Mouse (Mus musculus) lung, postnatal 0 days (tissue): ENCODE results near the gene Pla2g15. TPM values are rescaled to one million over a fixed set of nuclear protein-coding genes. Genes with fewer than 3 reads are reported as not detected.
A peak's percentile ranks its signal among the peaks of the same experiment; 100 is the strongest.

ENCODE experiments used
- ATAC-seq: fragments of 200-750 bp; cut with Nextera tagmentation; 2 replicates; pipeline ENCODE4 v1.8.0; 2017; ENCODE audit warnings: moderate library complexity
- DNase-seq: peaks from one replicate; pipeline ENCODE4 v3.0.0-alpha.2; 2016; ENCODE audit warnings: low spot score
- H3K27ac ChIP-seq: fragments of 300-500 bp; sonication (generic); 2 replicates; pipeline ENCODE4 v1.5.1; 2014; ENCODE audit warnings: antibody characterized with exemption, mild to moderate bottlenecking, low read length, mixed read lengths
- H3K27me3 ChIP-seq: fragments of 300-500 bp; sonication (generic); replicated peaks from 2 replicates; pipeline ENCODE4 v1.6.1; 2014; ENCODE audit warnings: low read length, mixed read lengths; ENCODE audit not compliant: insufficient read depth
- H3K36me3 ChIP-seq: fragments of 300-500 bp; sonication (generic); 2 replicates; pipeline ENCODE4 v1.6.1; 2014; ENCODE audit warnings: low read length, mixed read lengths; ENCODE audit not compliant: insufficient read depth
- H3K4me1 ChIP-seq: fragments of 300-500 bp; sonication (generic); 2 replicates; pipeline ENCODE4 v1.6.1; 2014; ENCODE audit warnings: antibody characterized with exemption, low read depth, low read length, mixed read lengths; ENCODE audit not compliant: insufficient read depth
- H3K4me2 ChIP-seq: fragments of 300-500 bp; sonication (generic); replicated peaks from 2 replicates; pipeline ENCODE4 v1.6.1; 2014; ENCODE audit warnings: low read depth, mild to moderate bottlenecking, low read length, moderate library complexity, mixed read lengths
- H3K4me3 ChIP-seq: fragments of 300-500 bp; sonication (generic); 2 replicates; pipeline ENCODE4 v1.5.1; 2014; ENCODE audit warnings: low read depth, low read length
- H3K9ac ChIP-seq: fragments of 300-500 bp; sonication (generic); replicated peaks from 2 replicates; pipeline ENCODE4 v1.6.1; 2014; ENCODE audit warnings: low read depth, mild to moderate bottlenecking
- H3K9me3 ChIP-seq: fragments of 300-500 bp; sonication (generic); 2 replicates; pipeline ENCODE4 v1.6.1; 2016; ENCODE audit warnings: low read length, mixed read lengths
- CTCF ChIP-seq: IDR thresholded peaks from 2 replicates; pipeline ENCODE4 v1.5.1; 2016; ENCODE audit warnings: antibody characterized with exemption, mild to moderate bottlenecking
- EP300 ChIP-seq: IDR thresholded peaks from 2 replicates; pipeline ENCODE4 v1.6.1; 2016; ENCODE audit warnings: antibody characterized with exemption, mild to moderate bottlenecking, control low read depth
- WGBS: fragments of 180-500 bp; shearing (Covaris S2); extraction: QIAGEN DNeasy Blood & Tissue Kit; methylation state at CpG from one replicate; pipeline ENCODE4 v1.1.7; 2014; 5-methylcytosine and 5-hydroxymethylcytosine counted together
- polyA plus RNA-seq: library from polyadenylated mRNA; unstranded; fragments of >200 nt; fragmentation: Nextera tagmentation; extraction: Ambion mirVana; gene quantifications from 2 replicates; pipeline ENCODE4 v1.2.1, GENCODE M21; 2015

Gene Pla2g15
- polyA plus RNA-seq, 1 experiment from 2014 or later, result 10.8 TPM

GRCm38 (mm10) chr8:106112041-106112440 is 38.2 kb upstream of the Pla2g15 start:
- WGBS, result 53% methylated on average over 2 of the region's 2 CpGs
- Histone ChIP-seq H3K9me3 (no peaks in the 10 kb centered on the region), H3K27me3 (no peaks in the 10 kb centered on the region), H3K27ac (no peak overlapping the region), H3K9ac (no peak overlapping the region), H3K4me1 (no peaks in the 10 kb centered on the region), H3K36me3 (peaks cover 18% of the 10 kb centered on the region; the same call in 1 of the 2 replicates), H3K4me3 (no peak overlapping the region), H3K4me2 (no peak overlapping the region)
- ATAC-seq (peak; percentile 96), DNase-seq (peak; percentile 68)
- TF ChIP-seq EP300 (peak; percentile 68), CTCF (no peak)

GRCm38 (mm10) chr8:106112514-106112913 is 37.7 kb upstream of the Pla2g15 start:
- Histone ChIP-seq H3K9me3 (no peaks in the 10 kb centered on the region), H3K9ac (no peak overlapping the region), H3K36me3 (peaks cover 18% of the 10 kb centered on the region; the same call in 1 of the 2 replicates), H3K4me2 (no peak overlapping the region), H3K4me1 (no peaks in the 10 kb centered on the region), H3K4me3 (no peak overlapping the region), H3K27ac (no peak overlapping the region), H3K27me3 (no peaks in the 10 kb centered on the region)
- TF ChIP-seq CTCF (no peak), EP300 (no peak)
- no peak for DNase-seq
- ATAC-seq, result no peak
- 83% methylated on average over 1 of the region's 1 CpGs for WGBS

- no peak overlapping the region for H3K4me2 ChIP-seq
- ATAC-seq (no peak), DNase-seq (no peak)
- H3K27me3 ChIP-seq, result no peaks in the 10 kb centered on the region
- TF ChIP-seq EP300 (no peak), CTCF (peak; percentile 75)
- H3K4me3 ChIP-seq, result no peak overlapping the region
- WGBS, result 96% methylated on average over 3 of the region's 3 CpGs
- H3K9me3 ChIP-seq, result no peaks in the 10 kb centered on the region
- no peaks in the 10 kb centered on the region for H3K4me1 ChIP-seq
- H3K9ac ChIP-seq, result no peak overlapping the region
- H3K36me3 ChIP-seq, result peaks cover 6% of the 10 kb centered on the region; the same call in 1 of the 2 replicates
- H3K27ac ChIP-seq, result no peak overlapping the region
Observed at GRCm38 (mm10) chr8:106115897-106116296, 34.3 kb upstream of the Pla2g15 start.

GRCm38 (mm10) chr8:106123443-106123842 is 26.8 kb upstream of the Pla2g15 start:
- H3K4me3 ChIP-seq, result no peak overlapping the region
- H3K36me3 ChIP-seq, result peaks cover 3% of the 10 kb centered on the region; the same call in 1 of the 2 replicates
- no peaks in the 10 kb centered on the region for H3K27me3 ChIP-seq
- no peak for ATAC-seq
- H3K4me2 ChIP-seq, result no peak overlapping the region
- H3K9me3 ChIP-seq, result no peaks in the 10 kb centered on the region
- no peak overlapping the region for H3K9ac ChIP-seq
- H3K4me1 ChIP-seq, result no peaks in the 10 kb centered on the region
- H3K27ac ChIP-seq, result no peak overlapping the region
- no peak for DNase-seq
- TF ChIP-seq EP300, result no peak
- TF ChIP-seq CTCF, result no peak; the same call in 1 of the 2 replicates
- 76% methylated on average over 3 of the region's 3 CpGs for WGBS

- Histone ChIP-seq H3K9me3 (no peaks in the 10 kb centered on the region), H3K27me3 (no peaks in the 10 kb centered on the region), H3K4me3 (no peak overlapping the region), H3K4me2 (no peak overlapping the region), H3K27ac (no peak overlapping the region), H3K9ac (no peak overlapping the region), H3K36me3 (peaks cover 4% of the 10 kb centered on the region; the same call in 1 of the 2 replicates), H3K4me1 (no peaks in the 10 kb centered on the region)
- 94% methylated on average over 1 of the region's 1 CpGs for WGBS
- ATAC-seq (no peak), DNase-seq (no peak)
- TF ChIP-seq EP300 (no peak), CTCF (no peak)
Observed at GRCm38 (mm10) chr8:106126055-106126454, 24.1 kb upstream of the Pla2g15 start.

GRCm38 (mm10) chr8:106127054-106127453 is 23.1 kb upstream of the Pla2g15 start:
- Histone ChIP-seq H3K9me3 (no peaks in the 10 kb centered on the region), H3K9ac (no peak overlapping the region), H3K27me3 (no peaks in the 10 kb centered on the region), H3K4me3 (no peak overlapping the region), H3K36me3 (peaks cover 9% of the 10 kb centered on the region; the same call in 1 of the 2 replicates), H3K4me2 (no peak overlapping the region), H3K27ac (no peak overlapping the region), H3K4me1 (no peaks in the 10 kb centered on the region)
- peak; percentile 89 for ATAC-seq
- peak; percentile 78 for DNase-seq
- TF ChIP-seq CTCF (peak; percentile 54), EP300 (peak; percentile 92)
- 58% methylated on average over 3 of the region's 3 CpGs for WGBS

GRCm38 (mm10) chr8:106127882-106128410 is 22.3 kb upstream of the Pla2g15 start:
- Histone ChIP-seq H3K9ac (no peak overlapping the region), H3K27ac (no peak overlapping the region), H3K4me2 (no peak overlapping the region), H3K36me3 (peaks cover 18% of the 10 kb centered on the region), H3K4me3 (no peak overlapping the region), H3K27me3 (no peaks in the 10 kb centered on the region), H3K4me1 (no peaks in the 10 kb centered on the region), H3K9me3 (no peaks in the 10 kb centered on the region)
- no peak for ATAC-seq
- DNase-seq, result no peak
- WGBS, result 81% methylated on average over 10 of the region's 10 CpGs
- no peak for TF ChIP-seq EP300
- no peak for TF ChIP-seq CTCF
